Mouse (Mus musculus) kidney, adult 2 months (tissue): ENCODE data around the gene Nploc4.

Experiments
- CTCF ChIP-seq: fragments of 200-500 bp; conservative IDR thresholded peaks from 2 replicates; pipeline ENCODE4 v1.5.1; 2011; ENCODE audit warnings: low read depth, mild to moderate bottlenecking, control low read depth, low read length, moderate library complexity, mixed read lengths; ENCODE audit not compliant: insufficient read depth, insufficient read length
- POLR2A ChIP-seq: fragments of 200-500 bp; IDR thresholded peaks from one replicate; pipeline ENCODE4 v1.6.1; 2011; ENCODE audit warnings: low read depth, low read length, control low read depth

DNA sequence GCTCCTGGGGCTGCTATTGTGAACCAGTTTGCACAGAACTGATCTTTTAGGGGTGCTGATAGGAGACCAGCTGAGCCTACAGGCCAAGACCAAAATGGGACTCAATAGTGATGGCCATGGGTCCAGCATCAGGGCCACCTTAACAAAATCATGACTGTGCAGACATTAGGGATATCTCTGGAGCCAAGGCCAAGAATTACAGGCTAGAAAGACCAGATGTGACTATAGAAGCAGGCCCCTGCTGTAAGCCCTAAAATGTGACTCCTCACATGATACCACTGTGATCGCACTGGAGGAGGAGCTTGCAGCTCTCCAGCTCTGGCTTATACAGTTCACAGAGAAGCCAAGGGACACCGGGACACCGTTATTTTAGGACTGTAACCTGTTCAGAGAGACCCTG is 4.8 kb upstream of the Nploc4 start, which contains the start of gene Tspan10:
- TF ChIP-seq POLR2A (no peak), CTCF (no peak)
